Mouse (Mus musculus) embryonic facial prominence, embryonic 10.5 days (tissue): ENCODE measurements around the gene Acad12. TPM values are rescaled to one million over a fixed set of nuclear protein-coding genes. Genes with fewer than 3 reads are reported as not detected.
"Not testable (repeated sequence)": the region's sequence is repeated elsewhere in the genome, so short reads cannot be mapped to it uniquely, and the experiment has no call there.

Experiments
- DNase-seq: peaks from one replicate; pipeline ENCODE4 v3.0.0-alpha.2; 2017; ENCODE audit warnings: low spot score
- H3K27ac ChIP-seq: fragments of 300-500 bp; sonication (generic); replicated peaks from 2 replicates; pipeline ENCODE4 v1.5.1; 2016; ENCODE audit warnings: mild to moderate bottlenecking
- H3K27me3 ChIP-seq: fragments of 300-500 bp; sonication (generic); replicated peaks from 2 replicates; pipeline ENCODE4 v1.6.1; 2016; ENCODE audit warnings: low read depth, mild to moderate bottlenecking; ENCODE audit not compliant: poor library complexity, severe bottlenecking
- H3K36me3 ChIP-seq: fragments of 300-500 bp; sonication (generic); replicated peaks from 2 replicates; pipeline ENCODE4 v1.6.1; 2016; ENCODE audit warnings: mild to moderate bottlenecking, moderate library complexity
- H3K4me1 ChIP-seq: fragments of 300-500 bp; sonication (generic); 2 replicates; pipeline ENCODE4 v1.6.1; 2016
- H3K4me3 ChIP-seq: fragments of 300-500 bp; sonication (generic); 2 replicates; pipeline ENCODE4 v1.5.1; 2016; ENCODE audit warnings: mild to moderate bottlenecking, moderate library complexity
- H3K9me3 ChIP-seq: fragments of 300-500 bp; sonication (generic); 2 replicates; pipeline ENCODE4 v1.6.1; 2016; ENCODE audit warnings: mild to moderate bottlenecking
- WGBS: fragments of 180-500 bp; shearing (Covaris S2); methylation state at CpG from one replicate; pipeline ENCODE4 v1.1.7; 2016; 5-methylcytosine and 5-hydroxymethylcytosine counted together
- polyA plus RNA-seq: library from polyadenylated mRNA; unstranded; fragments of >200 nt; fragmentation: Nextera tagmentation; extraction: Ambion mirVana; gene quantifications from 2 replicates; pipeline ENCODE4 v1.2.1, GENCODE M21; 2016

Acad12 gene
- polyA plus RNA-seq, 1 experiment from 2014 or later, result 1.7 TPM

- no peaks in the 10 kb centered on the region for H3K9me3 ChIP-seq
- H3K27me3 ChIP-seq, result no peaks in the 10 kb centered on the region
- WGBS, result 86% methylated on average over 7 of the region's 7 CpGs
- no peak overlapping the region for H3K27ac ChIP-seq
- no peak overlapping the region for H3K4me3 ChIP-seq
- DNase-seq, result no peak
- H3K4me1 ChIP-seq, result peaks cover 15% of the 10 kb centered on the region
- no peaks in the 10 kb centered on the region for H3K36me3 ChIP-seq
These were observed 30.4 kb upstream of the Acad12 start for GRCm38 (mm10) chr5:121649134-121649533.

GRCm38 (mm10) chr5:121639601-121640000 is 20.9 kb upstream of the Acad12 start:
- DNase-seq, result no peak
- 87% methylated on average over 9 of the region's 9 CpGs for WGBS
- Histone ChIP-seq H3K36me3 (no peaks in the 10 kb centered on the region), H3K27ac (no peak overlapping the region), H3K4me1 (no peaks in the 10 kb centered on the region), H3K9me3 (no peaks in the 10 kb centered on the region), H3K4me3 (no peak overlapping the region), H3K27me3 (no peaks in the 10 kb centered on the region)

GRCm38 (mm10) chr5:121637296-121637695 is 18.6 kb upstream of the Acad12 start:
- H3K36me3 ChIP-seq, result no peaks in the 10 kb centered on the region
- H3K4me1 ChIP-seq, result peaks cover 6% of the 10 kb centered on the region
- H3K9me3 ChIP-seq, result no peaks in the 10 kb centered on the region
- 81% methylated on average over 6 of the region's 6 CpGs for WGBS
- H3K4me3 ChIP-seq, result no peak overlapping the region
- no peak for DNase-seq
- H3K27ac ChIP-seq, result no peak overlapping the region
- H3K27me3 ChIP-seq, result no peaks in the 10 kb centered on the region

- Histone ChIP-seq H3K4me3 (no peak overlapping the region), H3K27me3 (no peaks in the 10 kb centered on the region), H3K36me3 (no peaks in the 10 kb centered on the region), H3K27ac (no peak overlapping the region), H3K9me3 (no peaks in the 10 kb centered on the region), H3K4me1 (peaks cover 6% of the 10 kb centered on the region)
- no peak for DNase-seq
- WGBS, result 90% methylated on average over 5 of the region's 5 CpGs
These were observed 15.9 kb upstream of the Acad12 start for GRCm38 (mm10) chr5:121634668-121635067.

GRCm38 (mm10) chr5:121632804-121633203 is 14.1 kb upstream of the Acad12 start:
- no peaks in the 10 kb centered on the region for H3K36me3 ChIP-seq
- DNase-seq, result no peak
- H3K27ac ChIP-seq, result no peak overlapping the region; the same call in 1 of the 2 replicates
- WGBS, result 48% methylated on average over 3 of the region's 3 CpGs
- no peaks in the 10 kb centered on the region for H3K27me3 ChIP-seq
- H3K4me1 ChIP-seq, result peaks cover 6% of the 10 kb centered on the region
- H3K9me3 ChIP-seq, result no peaks in the 10 kb centered on the region
- H3K4me3 ChIP-seq, result no peak overlapping the region

- H3K27me3 ChIP-seq, DNase-seq, H3K4me1 ChIP-seq, H3K27ac ChIP-seq, H3K36me3 ChIP-seq, H3K4me3 ChIP-seq, H3K9me3 ChIP-seq: not testable (repeated sequence)
- WGBS, result 67% methylated on average over 9 of the region's 9 CpGs
These were observed 12.4 kb upstream of the Acad12 start for GRCm38 (mm10) chr5:121631106-121631647.

GRCm38 (mm10) chr5:121627871-121628270 is 9.1 kb upstream of the Acad12 start:
- no peak overlapping the region for H3K4me3 ChIP-seq
- no peak overlapping the region for H3K27ac ChIP-seq
- WGBS, result 0% methylated on average over 1 of the region's 1 CpGs
- no peaks in the 10 kb centered on the region for H3K36me3 ChIP-seq
- no peaks in the 10 kb centered on the region for H3K27me3 ChIP-seq
- H3K4me1 ChIP-seq, result peaks cover 5% of the 10 kb centered on the region
- H3K9me3 ChIP-seq, result no peaks in the 10 kb centered on the region
- DNase-seq, result peak; percentile 78

- no peak for DNase-seq
- no peak overlapping the region for H3K4me3 ChIP-seq
- no peaks in the 10 kb centered on the region; the same call in 1 of the 2 replicates for H3K36me3 ChIP-seq
- H3K27ac ChIP-seq, result no peak overlapping the region
- H3K9me3 ChIP-seq, result no peaks in the 10 kb centered on the region
- WGBS, result 89% methylated on average over 3 of the region's 3 CpGs
- no peaks in the 10 kb centered on the region for H3K27me3 ChIP-seq
- peaks cover 11% of the 10 kb centered on the region for H3K4me1 ChIP-seq
These were observed 4.5 kb upstream of the Acad12 start for GRCm38 (mm10) chr5:121623241-121623640.

GRCm38 (mm10) chr5:121621102-121621501 is 2.4 kb upstream of the Acad12 start:
- no peak overlapping the region for H3K4me3 ChIP-seq
- H3K4me1 ChIP-seq, result peaks cover 16% of the 10 kb centered on the region
- DNase-seq, result no peak
- H3K27me3 ChIP-seq, result no peaks in the 10 kb centered on the region
- 91% methylated on average over 5 of the region's 5 CpGs for WGBS
- no peaks in the 10 kb centered on the region for H3K9me3 ChIP-seq
- no peak overlapping the region for H3K27ac ChIP-seq
- no peaks in the 10 kb centered on the region; the same call in 1 of the 2 replicates for H3K36me3 ChIP-seq

GRCm38 (mm10) chr5:121614921-121615320 is 3.8 kb downstream of the Acad12 start:
- not testable (repeated sequence) for H3K27ac ChIP-seq, H3K27me3 ChIP-seq, H3K36me3 ChIP-seq, DNase-seq, H3K4me3 ChIP-seq, H3K9me3 ChIP-seq
- H3K4me1 ChIP-seq, result peaks cover 15% of the 10 kb centered on the region
- 88% methylated on average over 3 of the region's 3 CpGs for WGBS

- no peak overlapping the region for H3K27ac ChIP-seq
- peaks cover 3% of the 10 kb centered on the region; the same call in 1 of the 2 replicates for H3K4me1 ChIP-seq
- WGBS, result 90% methylated on average over 6 of the region's 6 CpGs
These were observed 6.7 kb downstream of the Acad12 start for GRCm38 (mm10) chr5:121612036-121612435.

GRCm38 (mm10) chr5:121609556-121610135 is 9.1 kb downstream of the Acad12 start:
- WGBS, result 58% methylated on average over 8 of the region's 8 CpGs
- not testable (repeated sequence) for H3K9me3 ChIP-seq, H3K27ac ChIP-seq, H3K4me1 ChIP-seq, DNase-seq, H3K27me3 ChIP-seq, H3K4me3 ChIP-seq, H3K36me3 ChIP-seq

More at GRCm38 (mm10) chr5:121612036-121612435, 6.7 kb downstream of the Acad12 start:
- H3K9me3 ChIP-seq, result no peaks in the 10 kb centered on the region
- no peaks in the 10 kb centered on the region for H3K36me3 ChIP-seq
- no peak overlapping the region for H3K4me3 ChIP-seq
- DNase-seq, result no peak
- no peaks in the 10 kb centered on the region for H3K27me3 ChIP-seq

- H3K27me3 ChIP-seq, result no peaks in the 10 kb centered on the region
- no peak overlapping the region for H3K4me3 ChIP-seq
- peaks cover 5% of the 10 kb centered on the region; the same call in 1 of the 2 replicates for H3K4me1 ChIP-seq
- H3K27ac ChIP-seq, result no peak overlapping the region
- WGBS, result 0% methylated on average over 2 of the region's 2 CpGs
- no peaks in the 10 kb centered on the region for H3K36me3 ChIP-seq
- peak; percentile 78 for DNase-seq
- no peaks in the 10 kb centered on the region for H3K9me3 ChIP-seq
These were observed 12.6 kb downstream of the Acad12 start for GRCm38 (mm10) chr5:121606151-121606550.
